Mouse (Mus musculus) midbrain, embryonic 13.5 days (tissue): Measurements from ENCODE around the gene Bbof1. TPM values are rescaled to one million over a fixed set of nuclear protein-coding genes. Genes with fewer than 3 reads are reported as not detected.

ENCODE experiments used
- ATAC-seq: fragments of 200-750 bp; cut with Nextera tagmentation; 2 replicates; pipeline ENCODE4 v1.8.0; 2017; ENCODE audit warnings: mild to moderate bottlenecking, moderate TSS enrichment, moderate library complexity
- H3K27ac ChIP-seq: fragments of 300-500 bp; sonication (generic); 2 replicates; pipeline ENCODE4 v1.5.1; 2015; ENCODE audit warnings: inconsistent platforms, mild to moderate bottlenecking, moderate library complexity
- H3K27me3 ChIP-seq: fragments of 300-500 bp; sonication (generic); 2 replicates; pipeline ENCODE4 v1.6.1; 2015; ENCODE audit warnings: mild to moderate bottlenecking, inconsistent platforms
- H3K36me3 ChIP-seq: fragments of 300-500 bp; sonication (generic); 2 replicates; pipeline ENCODE4 v1.6.1; 2015; ENCODE audit warnings: mild to moderate bottlenecking, inconsistent platforms
- H3K4me1 ChIP-seq: fragments of 300-500 bp; sonication (generic); replicated peaks from 2 replicates; pipeline ENCODE4 v1.6.1; 2015; ENCODE audit warnings: inconsistent platforms
- H3K4me2 ChIP-seq: fragments of 300-500 bp; sonication (generic); replicated peaks from 2 replicates; pipeline ENCODE4 v1.6.1; 2015; ENCODE audit warnings: moderate library complexity, mild to moderate bottlenecking, inconsistent platforms
- H3K4me3 ChIP-seq: fragments of 300-500 bp; sonication (generic); replicated peaks from 2 replicates; pipeline ENCODE4 v1.5.1; 2015; ENCODE audit warnings: mild to moderate bottlenecking, inconsistent platforms
- H3K9ac ChIP-seq: fragments of 300-500 bp; sonication (generic); replicated peaks from 2 replicates; pipeline ENCODE4 v1.6.1; 2015; ENCODE audit warnings: mild to moderate bottlenecking, inconsistent platforms
- H3K9me3 ChIP-seq: fragments of 300-500 bp; sonication (generic); 2 replicates; pipeline ENCODE4 v1.6.1; 2016; ENCODE audit warnings: mild to moderate bottlenecking, inconsistent platforms
- WGBS: fragments of 180-500 bp; shearing (Covaris S2); methylation state at CpG from one replicate; pipeline ENCODE4 v1.1.7; 2015; 5-methylcytosine and 5-hydroxymethylcytosine counted together
- polyA plus RNA-seq: library from polyadenylated mRNA; unstranded; fragments of >200 nt; fragmentation: Nextera tagmentation; extraction: Ambion mirVana; gene quantifications from 2 replicates; pipeline ENCODE4 v1.2.1, GENCODE M21; 2015

Bbof1 gene
- polyA plus RNA-seq, 1 experiment from 2014 or later: 2.5 TPM

DNA sequence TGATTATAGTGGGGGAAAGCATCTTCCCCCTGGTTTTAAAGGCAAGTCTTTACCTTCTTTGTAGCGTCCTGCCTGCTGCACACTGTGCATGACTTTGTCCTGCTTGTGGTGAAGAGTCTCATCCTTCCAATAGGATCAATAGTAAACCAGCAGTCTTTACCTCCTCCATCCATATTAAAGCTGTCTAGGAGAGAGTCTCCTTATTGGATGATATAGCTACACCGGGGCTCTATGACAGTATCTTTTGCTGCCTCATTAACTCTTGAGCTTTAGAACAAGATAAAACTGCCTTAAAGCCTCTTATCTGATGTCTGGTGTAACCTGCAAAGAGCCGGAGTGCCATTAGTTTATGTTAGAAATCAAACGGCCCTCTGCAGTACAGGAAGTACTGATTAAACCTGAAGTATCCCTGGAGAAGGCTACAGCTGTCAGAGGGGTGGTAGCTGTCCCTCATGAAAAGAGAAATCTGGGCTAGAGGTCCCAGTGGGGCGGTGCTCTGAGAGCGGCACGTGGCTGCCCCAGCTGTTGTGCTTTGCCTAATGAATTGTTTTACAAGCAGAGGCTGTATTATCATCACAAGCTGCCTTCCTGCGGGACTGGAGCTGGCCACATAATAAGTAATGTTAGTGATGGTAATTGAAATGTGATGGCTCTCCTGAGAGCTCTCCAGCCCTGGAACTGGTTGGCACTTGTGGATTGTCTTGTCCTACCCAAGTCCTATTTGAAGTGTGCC, 78.6 kb downstream of the Bbof1 start:
- WGBS: 25% methylated on average over 8 of the region's 8 CpGs
- Histone ChIP-seq H3K9ac (0 out of 2 replicates have a peak overlapping the region, but pooled peaks have one; percentile 5), H3K27ac (peak overlapping the region; percentile 51; the same call in 1 of the 2 replicates), H3K4me1 (peaks cover 9% of the 10 kb centered on the region), H3K27me3 (peaks cover 41% of the 10 kb centered on the region), H3K9me3 (no peaks in the 10 kb centered on the region), H3K36me3 (no peaks in the 10 kb centered on the region), H3K4me2 (peak overlapping the region; percentile 1; the same call in 1 of the 2 replicates), H3K4me3 (no peak overlapping the region)
- ATAC-seq: peak; percentile 98

Other genes with a start within 250 kb of the Bbof1 start
- 3.6 and 5.2 TPM in 2 replicates for gene Elmsan1, start 190.2 kb upstream of the Bbof1 start, polyA plus RNA-seq
- 14.0 and 16.4 TPM in 2 replicates for gene Ptgr2, start 123.8 kb upstream of the Bbof1 start, polyA plus RNA-seq
- gene Zfp410, start 92.2 kb upstream of the Bbof1 start, polyA plus RNA-seq: 103 TPM in 2 replicates
- 42.6 and 45.0 TPM in 2 replicates for gene Coq6, start 47.4 kb upstream of the Bbof1 start, polyA plus RNA-seq
- gene Fam161b, start 47.2 kb upstream of the Bbof1 start, polyA plus RNA-seq: 17.7 and 20.6 TPM in 2 replicates
- gene Entpd5, start within 50 bp of the Bbof1 start, polyA plus RNA-seq: 9.9 and 10.2 TPM in 2 replicates
- gene Rnf113a2, start 8.1 kb downstream of the Bbof1 start, polyA plus RNA-seq: 27.0 and 27.1 TPM in 2 replicates
- gene Aldh6a1, start 41.9 kb downstream of the Bbof1 start, polyA plus RNA-seq: 28.9 and 29.9 TPM in 2 replicates
- gene Lin52, start 42.4 kb downstream of the Bbof1 start, polyA plus RNA-seq: 38.6 and 41.3 TPM in 2 replicates
- 2.2 and 3.0 TPM in 2 replicates for gene Vsx2, start 160.7 kb downstream of the Bbof1 start, polyA plus RNA-seq
- gene Abcd4, start 208.3 kb downstream of the Bbof1 start, polyA plus RNA-seq: 12.8 and 13.9 TPM in 2 replicates
- gene Vrtn, start 231.9 kb downstream of the Bbof1 start, polyA plus RNA-seq: not detected in 2 replicates